Mouse (Mus musculus) cerebellum, adult 2 months (tissue): ENCODE results near the gene Gpr107.

ENCODE experiments used
- CTCF ChIP-seq: fragments of 200-500 bp; IDR thresholded peaks from 2 replicates; pipeline ENCODE4 v1.5.1; 2011; ENCODE audit warnings: low read depth, mild to moderate bottlenecking, control low read depth, low read length, moderate library complexity, borderline replicate concordance; ENCODE audit not compliant: insufficient read depth
- POLR2A ChIP-seq: fragments of 200-500 bp; IDR thresholded peaks from 2 replicates; pipeline ENCODE4 v1.6.1; 2011; ENCODE audit warnings: low read length, control low read depth, borderline replicate concordance; ENCODE audit not compliant: insufficient read depth

- TF ChIP-seq POLR2A (no peak), CTCF (no peak)
These were observed 43.9 kb upstream of the Gpr107 start for GRCm38 (mm10) chr2:31108186-31108585.
